Mouse (Mus musculus): Measurements from ENCODE around the gene Nanos2. TPM values are rescaled to one million over a fixed set of nuclear protein-coding genes. Genes with fewer than 3 reads are reported as not detected.

Gene Nanos2
- polyA plus RNA-seq, 1 experiment from 2014 or later = not detected

DNA sequence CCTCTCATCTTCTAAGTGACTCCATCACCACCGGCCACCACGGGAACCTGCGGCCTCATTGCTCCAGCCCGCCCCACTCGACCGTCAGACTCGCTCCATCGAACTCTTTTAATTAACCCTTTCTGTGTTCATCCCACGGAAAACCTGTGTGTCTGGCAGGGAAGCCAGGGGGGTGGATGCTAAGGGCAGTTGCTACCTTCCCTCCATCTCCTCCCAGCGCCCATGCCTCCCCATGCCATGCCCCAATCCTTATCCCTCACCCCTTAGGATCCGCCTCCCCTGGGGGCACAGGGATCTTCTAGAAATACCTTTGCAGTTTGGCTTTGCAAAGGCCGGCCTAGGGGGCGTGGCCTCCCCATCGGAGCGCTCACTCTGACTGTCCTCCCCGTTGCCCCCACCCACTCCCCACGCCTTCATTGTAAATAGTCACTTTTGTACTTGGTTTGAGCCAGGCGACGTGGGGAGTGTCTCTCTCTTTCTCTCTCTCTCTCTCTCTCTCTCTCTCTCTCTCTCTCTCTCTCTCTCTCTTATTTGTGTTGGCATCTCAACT is 23.8 kb upstream of the Nanos2 start:
- peaks cover 79% of the 10 kb centered on the region for H3K27me3 ChIP-seq (ENCODE audit: insufficient read depth, poor library complexity, severe bottlenecking)
- H3K4me1 ChIP-seq = peaks cover 21% of the 10 kb centered on the region
- H3K27ac ChIP-seq = no peak overlapping the region
- under 1% methylated on average over 19 of the region's 19 CpGs for WGBS
- H3K9me3 ChIP-seq = no peaks in the 10 kb centered on the region
- DNase-seq (ENCODE audit: low spot score) = no peak
- no peaks in the 10 kb centered on the region for H3K36me3 ChIP-seq
- peak overlapping the region; percentile 46 for H3K4me3 ChIP-seq

DNA sequence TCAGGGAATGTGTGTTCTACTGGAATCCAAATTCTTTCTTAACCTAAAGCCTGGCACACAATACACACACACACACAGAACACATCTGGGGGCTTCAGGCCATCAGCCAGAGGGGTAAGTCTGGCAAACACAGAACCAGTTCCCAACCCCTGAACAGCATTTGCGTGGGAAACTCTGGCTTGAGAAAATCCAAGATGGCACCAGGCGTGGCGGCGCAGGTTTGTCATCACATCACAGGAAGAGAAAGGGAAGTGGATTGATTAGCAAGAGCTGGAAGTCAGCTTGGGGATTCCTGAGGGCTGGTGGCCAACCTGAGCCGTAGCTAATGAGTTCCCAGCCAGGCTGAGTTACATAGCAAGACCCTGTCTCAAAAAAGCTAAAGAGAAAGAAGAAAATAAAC is 21.9 kb upstream of the Nanos2 start:
- H3K36me3 ChIP-seq = no peaks in the 10 kb centered on the region
- H3K4me3 ChIP-seq = no peak overlapping the region
- peaks cover 72% of the 10 kb centered on the region for H3K27me3 ChIP-seq (ENCODE audit: insufficient read depth, poor library complexity, severe bottlenecking)
- 76% methylated on average over 5 of the region's 5 CpGs for WGBS
- H3K4me1 ChIP-seq = peaks cover 15% of the 10 kb centered on the region
- no peaks in the 10 kb centered on the region for H3K9me3 ChIP-seq
- H3K27ac ChIP-seq = no peak overlapping the region
- DNase-seq (ENCODE audit: low spot score) = no peak

DNA sequence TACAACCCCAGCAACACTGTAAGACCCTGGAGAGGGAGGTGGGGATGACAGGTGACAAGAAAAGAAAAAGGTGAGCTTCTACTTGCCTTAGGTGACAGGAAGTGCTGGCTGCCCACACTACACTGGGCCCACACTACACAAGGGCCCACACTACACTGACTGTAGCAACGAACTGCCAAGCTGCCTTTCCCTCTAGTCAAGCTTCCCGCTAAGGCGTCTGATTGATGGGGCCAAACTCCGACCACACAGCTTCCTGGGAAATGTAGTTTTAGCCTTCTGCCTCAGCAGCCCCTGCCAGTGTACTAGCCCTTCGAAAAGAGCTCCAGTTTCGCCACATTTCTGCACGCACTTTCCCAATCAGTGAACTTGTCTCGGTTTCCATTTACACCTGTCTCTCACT is 19.6 kb upstream of the Nanos2 start:
- Histone ChIP-seq H3K4me3 (no peak overlapping the region), H3K9me3 (no peaks in the 10 kb centered on the region), H3K27me3 (ENCODE audit: insufficient read depth, poor library complexity, severe bottlenecking) (peaks cover 49% of the 10 kb centered on the region), H3K4me1 (peaks cover 10% of the 10 kb centered on the region), H3K27ac (no peak overlapping the region), H3K36me3 (no peaks in the 10 kb centered on the region)
- no peak for DNase-seq (ENCODE audit: low spot score)
- 9% methylated on average over 8 of the region's 8 CpGs for WGBS

DNA sequence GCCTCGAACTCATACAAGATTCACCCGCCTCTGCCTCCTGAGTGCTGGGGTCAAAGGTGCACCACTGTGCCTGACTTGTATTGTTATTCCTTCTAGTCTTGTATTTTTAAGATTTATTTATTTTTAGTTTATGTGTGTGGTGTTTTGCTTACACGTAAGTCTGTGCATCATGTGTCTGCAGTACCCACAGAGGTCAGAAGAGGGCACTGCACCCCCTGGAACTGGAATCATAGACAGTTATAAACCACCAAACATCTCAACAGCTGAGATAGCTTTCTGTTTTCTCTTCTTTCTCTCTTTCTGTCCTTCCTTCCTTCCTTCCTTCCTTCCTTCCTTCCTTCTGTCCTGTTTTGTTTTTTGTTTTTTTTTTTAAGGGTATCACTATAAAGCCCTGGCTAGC is 16.2 kb upstream of the Nanos2 start:
- H3K9me3 ChIP-seq = no peaks in the 10 kb centered on the region
- no peak overlapping the region for H3K27ac ChIP-seq
- no peak overlapping the region for H3K4me3 ChIP-seq
- no peaks in the 10 kb centered on the region for H3K36me3 ChIP-seq
- WGBS = 84% methylated on average over 3 of the region's 3 CpGs
- peaks cover 15% of the 10 kb centered on the region for H3K27me3 ChIP-seq (ENCODE audit: insufficient read depth, poor library complexity, severe bottlenecking)
- no peaks in the 10 kb centered on the region for H3K4me1 ChIP-seq
- no peak for DNase-seq (ENCODE audit: low spot score)

DNA sequence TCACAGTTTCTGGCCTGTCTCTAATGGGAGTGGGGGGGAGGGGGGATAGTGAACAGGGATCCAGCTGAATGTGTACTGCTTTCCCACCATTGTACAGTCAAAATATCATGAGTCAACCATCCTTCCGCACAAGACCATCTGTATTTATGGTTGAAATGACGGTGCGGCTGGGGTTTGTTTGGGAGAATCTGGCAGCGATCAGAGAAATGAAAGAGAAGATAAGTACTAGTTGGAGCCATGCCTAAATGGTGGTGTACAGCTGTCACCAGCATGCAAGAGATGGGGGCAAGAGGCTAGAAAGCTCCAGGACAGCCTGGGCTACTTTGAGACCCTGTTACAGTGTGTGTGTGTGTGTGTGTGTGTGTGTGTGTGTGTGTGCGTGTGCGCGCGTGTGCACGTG is 8.8 kb upstream of the Nanos2 start:
- no peak overlapping the region for H3K4me3 ChIP-seq
- no peak overlapping the region for H3K27ac ChIP-seq
- no peaks in the 10 kb centered on the region for H3K36me3 ChIP-seq
- no peaks in the 10 kb centered on the region for H3K4me1 ChIP-seq
- WGBS = 91% methylated on average over 9 of the region's 9 CpGs
- no peaks in the 10 kb centered on the region for H3K9me3 ChIP-seq
- DNase-seq (ENCODE audit: low spot score) = no peak
- H3K27me3 ChIP-seq (ENCODE audit: insufficient read depth, poor library complexity, severe bottlenecking) = no peaks in the 10 kb centered on the region

DNA sequence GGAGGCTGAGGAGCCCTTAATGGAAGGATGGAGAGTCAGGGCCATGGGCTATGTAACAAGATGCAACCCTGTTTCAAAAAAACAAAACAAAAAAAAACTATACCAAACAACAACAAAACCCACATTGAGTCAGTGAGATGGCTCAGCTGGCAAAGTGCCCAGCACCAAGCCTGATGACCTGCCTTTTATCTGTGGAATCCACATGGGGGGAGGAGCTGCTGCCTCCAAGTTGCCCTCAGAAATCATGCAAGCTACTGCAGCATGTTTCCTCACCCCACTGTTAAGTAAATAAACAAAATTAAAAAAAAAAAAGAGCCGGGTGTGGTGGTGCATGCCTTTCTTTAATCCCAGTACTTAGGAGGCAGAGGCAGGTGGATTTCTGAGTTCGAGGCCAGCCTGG is 697 bp upstream of the Nanos2 start:
- H3K27me3 ChIP-seq (ENCODE audit: insufficient read depth, poor library complexity, severe bottlenecking) = peaks cover 24% of the 10 kb centered on the region; the same call in 1 of the 2 replicates
- peaks cover 13% of the 10 kb centered on the region for H3K4me1 ChIP-seq
- no peak for DNase-seq (ENCODE audit: low spot score)
- H3K27ac ChIP-seq = no peak overlapping the region
- H3K36me3 ChIP-seq = no peaks in the 10 kb centered on the region
- no peak overlapping the region for H3K4me3 ChIP-seq
- no peaks in the 10 kb centered on the region for H3K9me3 ChIP-seq
- WGBS = 63% methylated on average over 2 of the region's 2 CpGs

DNA sequence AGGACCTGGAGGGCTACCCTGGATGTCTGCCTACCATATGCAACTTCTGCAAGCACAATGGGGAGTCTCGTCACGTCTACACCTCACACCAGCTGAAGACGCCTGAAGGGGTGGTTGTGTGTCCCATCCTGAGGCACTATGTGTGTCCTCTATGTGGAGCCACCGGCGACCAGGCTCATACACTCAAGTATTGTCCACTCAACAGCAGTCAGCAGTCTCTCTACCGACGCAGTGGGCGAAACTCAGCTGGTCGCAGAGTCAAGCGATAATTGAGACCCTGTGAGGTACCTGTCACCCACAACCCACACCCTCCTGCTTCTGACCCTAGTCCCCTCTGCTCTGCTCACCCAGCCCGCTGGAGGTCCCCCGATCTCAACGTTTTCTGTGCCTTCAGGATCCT is 547 bp downstream of the Nanos2 start:
- Histone ChIP-seq H3K27me3 (ENCODE audit: insufficient read depth, poor library complexity, severe bottlenecking) (peaks cover 37% of the 10 kb centered on the region), H3K27ac (no peak overlapping the region), H3K4me3 (no peak overlapping the region), H3K9me3 (no peaks in the 10 kb centered on the region), H3K4me1 (peaks cover 23% of the 10 kb centered on the region), H3K36me3 (no peaks in the 10 kb centered on the region)
- 61% methylated on average over 13 of the region's 13 CpGs for WGBS
- DNase-seq (ENCODE audit: low spot score) = no peak

DNA sequence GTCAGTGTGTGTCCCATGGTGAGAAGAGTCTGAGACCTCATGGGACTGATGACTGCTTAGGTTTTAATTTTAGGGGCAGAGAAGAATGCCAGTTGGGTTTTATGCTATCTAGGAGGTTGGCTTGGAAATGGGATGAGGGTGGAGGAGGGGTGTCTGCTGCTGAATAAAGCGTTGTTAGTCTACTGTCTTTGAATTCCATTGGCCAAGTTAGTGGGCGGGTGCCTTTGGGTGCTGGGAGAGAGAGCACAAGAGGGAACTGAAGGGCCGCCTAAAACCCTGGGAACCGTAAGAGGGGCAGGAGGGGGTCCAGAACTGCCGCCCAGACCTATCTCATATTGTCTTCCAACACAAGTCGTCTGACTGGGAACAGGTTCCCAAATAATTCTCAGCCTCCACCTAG is 1.6 kb downstream of the Nanos2 start:
- WGBS = 58% methylated on average over 6 of the region's 6 CpGs

DNA sequence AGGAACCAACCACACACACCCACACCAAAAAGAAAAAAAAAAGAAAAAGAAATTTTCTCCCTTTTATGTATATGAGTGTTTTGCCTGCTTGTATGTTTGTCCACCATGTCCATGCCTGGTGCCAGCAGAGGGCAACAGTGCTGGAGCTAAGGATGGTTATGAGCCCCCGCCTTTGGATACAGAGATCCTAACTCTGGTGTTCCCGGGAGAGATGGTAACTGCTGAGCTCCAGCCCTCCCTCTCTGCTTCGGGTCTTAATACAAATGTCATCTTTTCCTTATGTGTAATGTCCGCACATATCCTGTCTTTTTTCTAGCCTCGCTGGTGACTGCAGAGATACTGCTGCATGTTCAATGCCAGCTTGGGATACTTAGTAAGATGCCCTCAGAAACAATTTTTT is 2.8 kb downstream of the Nanos2 start:
- Histone ChIP-seq H3K9me3 (no peaks in the 10 kb centered on the region), H3K36me3 (0 out of 2 replicates have a peak, but pooled peaks cover 2% of the 10 kb centered on the region), H3K27me3 (ENCODE audit: insufficient read depth, poor library complexity, severe bottlenecking) (peaks cover 50% of the 10 kb centered on the region), H3K4me3 (peak overlapping the region; percentile 62), H3K4me1 (peaks cover 23% of the 10 kb centered on the region), H3K27ac (peak overlapping the region; percentile 82; the same call in 1 of the 2 replicates)
- no peak for DNase-seq (ENCODE audit: low spot score)
- 14% methylated on average over 5 of the region's 5 CpGs for WGBS

More for the DNA sequence above, 1.6 kb downstream of the Nanos2 start:
- Histone ChIP-seq H3K27me3 (ENCODE audit: insufficient read depth, poor library complexity, severe bottlenecking) (peaks cover 47% of the 10 kb centered on the region), H3K27ac (no peak overlapping the region), H3K4me3 (no peak overlapping the region), H3K36me3 (0 out of 2 replicates have a peak, but pooled peaks cover under 1% of the 10 kb centered on the region), H3K4me1 (peaks cover 23% of the 10 kb centered on the region), H3K9me3 (no peaks in the 10 kb centered on the region)
- DNase-seq (ENCODE audit: low spot score) = no peak

DNA sequence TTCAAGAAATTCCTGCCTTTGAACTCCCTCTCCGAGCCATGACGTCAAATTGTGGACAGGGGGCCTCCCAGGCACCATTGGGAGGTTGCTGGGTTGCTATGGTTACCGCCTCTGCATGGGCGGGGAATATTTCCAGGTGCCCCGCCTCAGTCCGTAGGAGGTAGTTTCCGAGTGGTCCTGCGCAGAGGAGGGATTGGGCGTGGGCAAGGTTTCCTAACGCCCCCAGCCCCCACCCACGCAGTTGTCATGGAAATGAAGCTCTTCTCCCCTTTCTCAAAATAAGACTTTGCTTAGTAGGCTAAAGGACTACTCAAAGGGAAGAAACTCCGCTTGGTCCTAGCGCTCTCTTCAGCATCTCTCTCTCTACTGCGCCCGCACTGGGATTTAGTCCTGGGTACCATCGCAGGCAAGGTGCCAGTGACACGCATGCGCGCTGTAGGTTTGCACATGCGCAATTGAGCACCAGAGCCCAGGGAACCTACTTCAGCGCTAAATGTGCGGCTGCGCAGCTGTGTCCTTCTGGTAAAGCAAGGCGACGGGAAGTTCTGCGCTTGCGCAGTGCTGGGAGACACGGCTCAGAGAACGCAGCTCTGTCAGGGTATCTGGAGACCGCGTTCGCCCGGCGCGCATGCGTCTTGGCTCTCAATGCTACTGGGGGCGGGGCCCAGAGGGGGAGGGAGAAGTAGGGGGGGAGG is 3.5 kb downstream of the Nanos2 start, which contains the start of gene Mypop:
Mypop (plus strand) TSS at position 645 of the 695 bp plus-strand sequence.
- under 1% methylated on average over 37 of the region's 37 CpGs for WGBS
- Histone ChIP-seq H3K27me3 (ENCODE audit: insufficient read depth, poor library complexity, severe bottlenecking) (peaks cover 50% of the 10 kb centered on the region), H3K9me3 (no peaks in the 10 kb centered on the region), H3K4me1 (peaks cover 23% of the 10 kb centered on the region), H3K27ac (peak within 1 kb of the TSS; percentile 82), H3K4me3 (peak within 1 kb of the TSS; percentile 62), H3K36me3 (0 out of 2 replicates have a peak, but pooled peaks cover 3% of the 10 kb centered on the region)
- DNase-seq (ENCODE audit: low spot score) = peak; percentile 100

DNA sequence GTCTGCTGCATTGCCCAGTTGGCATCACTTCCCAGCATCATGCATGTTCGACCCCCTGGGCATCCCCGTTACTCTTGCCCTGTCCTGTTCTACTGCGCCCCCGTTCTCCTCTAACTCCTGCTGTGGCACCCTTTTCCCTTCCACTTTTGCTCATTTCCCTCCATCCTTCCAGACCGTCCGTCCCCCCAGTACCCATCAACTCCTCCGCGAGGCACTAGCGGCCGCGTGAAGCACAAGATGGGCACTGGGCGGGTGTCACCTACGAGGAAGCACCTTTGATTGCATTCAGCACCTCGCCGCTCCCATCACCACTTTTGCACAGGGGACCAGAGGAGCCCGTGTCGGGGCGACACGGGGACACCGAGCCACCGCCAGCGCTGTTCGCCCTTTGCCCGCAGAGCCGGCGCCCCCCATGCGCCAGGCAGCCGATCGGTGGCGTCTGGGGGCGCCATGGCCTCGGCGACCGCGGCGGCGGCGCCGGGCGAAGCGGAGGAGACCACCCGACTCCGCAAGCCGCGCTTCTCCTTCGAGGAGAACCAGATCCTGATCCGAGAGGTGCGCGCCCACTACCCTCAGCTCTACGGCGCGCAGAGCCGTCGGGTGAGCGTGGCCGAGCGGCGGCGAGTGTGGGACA is 4.6 kb downstream of the Nanos2 start:
- peaks cover 23% of the 10 kb centered on the region for H3K4me1 ChIP-seq
- H3K4me3 ChIP-seq = peak overlapping the region; percentile 62
- peaks cover 12% of the 10 kb centered on the region; the same call in 1 of the 2 replicates for H3K36me3 ChIP-seq
- DNase-seq (ENCODE audit: low spot score) = no peak
- no peaks in the 10 kb centered on the region for H3K9me3 ChIP-seq
- H3K27me3 ChIP-seq (ENCODE audit: insufficient read depth, poor library complexity, severe bottlenecking) = peaks cover 50% of the 10 kb centered on the region
- peak overlapping the region; percentile 82 for H3K27ac ChIP-seq
- 1% methylated on average over 59 of the region's 59 CpGs for WGBS

DNA sequence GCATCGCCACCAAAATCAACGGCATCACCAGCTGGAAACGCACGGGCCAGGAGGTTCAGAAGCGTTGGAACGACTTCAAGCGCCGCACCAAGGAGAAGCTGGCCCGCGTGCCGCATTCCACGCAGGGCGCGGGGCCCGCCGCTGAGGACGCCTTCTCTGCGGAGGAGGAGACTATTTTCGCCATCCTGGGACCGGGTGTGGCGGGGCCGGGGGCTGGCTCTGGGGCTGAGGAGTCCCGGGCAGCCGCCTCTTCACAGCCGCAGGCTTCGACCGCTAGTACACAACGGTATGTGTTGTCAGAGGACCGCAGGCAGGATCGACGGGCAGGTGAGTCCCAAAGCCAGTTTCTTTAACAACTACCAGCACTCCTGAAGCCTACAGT is 5.1 kb downstream of the Nanos2 start:
- Histone ChIP-seq H3K27ac (peak overlapping the region; percentile 82), H3K4me1 (peaks cover 23% of the 10 kb centered on the region), H3K4me3 (peak overlapping the region; percentile 62), H3K36me3 (peaks cover 14% of the 10 kb centered on the region; the same call in 1 of the 2 replicates), H3K9me3 (no peaks in the 10 kb centered on the region), H3K27me3 (ENCODE audit: insufficient read depth, poor library complexity, severe bottlenecking) (peaks cover 46% of the 10 kb centered on the region)
- DNase-seq (ENCODE audit: low spot score) = no peak
- 3% methylated on average over 31 of the region's 31 CpGs for WGBS

DNA sequence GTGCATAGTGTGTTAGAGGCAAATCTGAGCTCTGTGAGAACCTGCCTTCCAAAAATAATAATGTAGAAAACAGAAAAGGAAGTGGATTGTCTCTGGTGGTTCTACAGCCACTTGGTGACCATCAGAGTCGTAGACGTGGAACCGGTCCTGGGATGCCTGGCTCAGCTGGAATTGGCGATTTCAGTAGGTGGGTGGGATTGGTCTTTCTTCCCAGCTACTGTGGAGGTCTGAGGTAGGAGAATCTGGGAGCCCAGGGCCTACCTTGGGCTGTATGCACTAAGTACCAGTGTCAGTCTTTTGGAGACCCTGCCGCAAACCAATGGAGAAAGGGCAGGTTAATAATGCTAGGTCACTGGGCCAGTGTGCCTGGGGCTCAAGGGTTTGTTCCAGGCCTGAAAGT is 5.8 kb downstream of the Nanos2 start:
- 81% methylated on average over 5 of the region's 5 CpGs for WGBS
- DNase-seq (ENCODE audit: low spot score) = no peak
- H3K4me1 ChIP-seq = peaks cover 23% of the 10 kb centered on the region
- no peak overlapping the region for H3K4me3 ChIP-seq
- H3K27me3 ChIP-seq (ENCODE audit: insufficient read depth, poor library complexity, severe bottlenecking) = peaks cover 39% of the 10 kb centered on the region
- H3K36me3 ChIP-seq = peaks cover 21% of the 10 kb centered on the region; the same call in 1 of the 2 replicates
- no peaks in the 10 kb centered on the region for H3K9me3 ChIP-seq
- H3K27ac ChIP-seq = no peak overlapping the region

All from heart, embryonic 10.5 days (tissue).